Mouse (Mus musculus): ENCODE measurements around the gene Tbccd1.

Gene Tbccd1

DNA sequence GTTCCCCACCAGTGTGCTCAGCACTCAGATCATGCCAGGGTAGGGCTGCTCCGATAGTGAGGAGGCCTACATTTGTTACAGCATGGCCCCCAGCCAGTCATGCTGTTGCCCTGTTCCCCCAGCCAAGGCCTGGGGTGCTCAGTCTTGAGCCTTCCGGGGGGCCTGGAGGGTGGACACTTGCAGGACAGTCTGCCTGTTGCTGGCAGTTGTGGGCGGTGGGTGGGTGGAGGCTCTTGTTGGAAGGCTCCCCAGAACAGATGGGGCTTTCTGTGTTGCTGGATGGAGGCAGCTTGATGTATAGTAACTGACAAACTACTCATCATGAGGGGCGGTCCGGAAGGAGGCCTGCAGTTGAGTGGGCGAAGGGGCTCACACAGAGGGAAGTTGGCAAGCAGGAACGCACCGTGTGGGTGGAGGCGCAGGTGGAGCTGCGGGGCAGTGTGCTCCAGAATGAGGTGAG is 67.5 kb downstream of the Tbccd1 start:
- in situ Hi-C loops (cut with MboI, MseI): loop anchor here (5.0 kb wide), 1 partner anchor 478 kb away; no protein-coding TSS in a partner anchor

DNA sequence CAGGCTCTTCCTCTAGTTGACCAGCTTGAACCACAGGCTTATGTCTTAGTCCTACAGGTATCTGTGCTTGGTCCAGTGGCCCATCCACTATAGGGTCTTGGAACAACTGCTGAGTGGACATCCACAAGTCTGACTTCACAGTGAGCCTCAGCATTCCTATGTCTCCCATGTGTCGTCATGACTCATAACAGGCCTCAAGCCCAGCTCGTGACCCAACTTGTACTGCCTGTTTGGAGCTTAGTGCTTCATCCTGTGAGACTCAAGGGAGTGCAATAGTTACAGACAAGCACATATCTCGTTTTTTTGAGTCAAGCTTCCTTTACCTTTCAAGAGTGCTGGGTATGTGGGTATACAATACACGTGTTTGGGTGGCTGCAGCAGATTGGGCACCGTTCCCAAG is 74.8 kb downstream of the Tbccd1 start:
- in situ Hi-C loops (cut with MboI, MseI): no loop called here

DNA sequence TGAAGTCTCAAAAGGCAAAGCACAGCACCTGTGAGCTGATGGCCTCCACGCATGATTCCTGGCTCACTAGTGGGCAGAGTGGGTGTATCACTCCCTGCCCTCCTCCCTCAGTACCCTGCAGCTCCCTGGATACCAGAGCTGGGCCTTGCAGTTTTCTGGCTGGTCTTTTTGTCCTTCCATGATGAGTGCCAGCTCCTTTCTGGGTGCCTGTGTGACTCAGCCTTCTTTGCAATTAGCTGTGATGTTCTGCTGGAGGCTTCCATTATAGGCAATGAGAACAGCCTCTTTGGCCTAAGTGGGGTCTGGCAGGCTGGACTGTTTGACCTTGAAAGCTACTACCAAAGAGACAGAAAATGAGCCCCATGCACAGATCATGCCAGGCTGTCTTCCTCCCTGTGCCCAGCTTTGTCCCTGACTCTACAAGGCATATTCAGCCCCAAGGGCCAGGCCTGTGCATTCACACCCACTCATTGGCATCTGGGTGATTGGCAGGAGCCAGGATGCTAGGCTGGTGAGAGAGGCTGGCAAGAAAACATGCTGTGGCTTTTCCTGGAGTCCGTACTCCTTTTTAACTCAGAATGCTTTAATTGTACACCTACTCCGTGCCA is 78.1 kb downstream of the Tbccd1 start:
- in situ Hi-C loops (cut with MboI, MseI): loop anchor here (10.0 kb wide), 1 partner anchor 1475 kb away; no protein-coding TSS in a partner anchor

DNA sequence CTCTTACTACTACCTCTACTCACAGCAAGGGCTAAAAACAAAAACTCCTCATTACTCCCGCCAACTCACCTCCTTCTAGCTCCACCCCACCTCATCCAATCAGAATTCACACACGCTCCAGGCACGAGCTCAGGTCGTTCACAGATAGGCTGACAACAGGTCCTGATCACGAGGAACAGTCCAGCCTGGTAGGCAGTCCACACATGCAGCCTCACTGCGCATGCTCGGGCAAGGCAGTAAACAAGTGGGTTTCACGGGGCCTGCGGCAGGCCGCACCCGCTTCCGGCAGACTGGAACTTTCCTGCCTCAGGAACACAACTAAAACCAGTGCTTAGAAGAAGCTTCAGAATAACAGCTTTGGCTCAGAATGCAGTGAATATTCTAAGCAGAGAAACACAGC is 79.2 kb downstream of the Tbccd1 start:
- in situ Hi-C loops (cut with MboI, MseI): loop anchor here (10.0 kb wide), 1 partner anchor 1477 kb away; no protein-coding TSS in a partner anchor

DNA sequence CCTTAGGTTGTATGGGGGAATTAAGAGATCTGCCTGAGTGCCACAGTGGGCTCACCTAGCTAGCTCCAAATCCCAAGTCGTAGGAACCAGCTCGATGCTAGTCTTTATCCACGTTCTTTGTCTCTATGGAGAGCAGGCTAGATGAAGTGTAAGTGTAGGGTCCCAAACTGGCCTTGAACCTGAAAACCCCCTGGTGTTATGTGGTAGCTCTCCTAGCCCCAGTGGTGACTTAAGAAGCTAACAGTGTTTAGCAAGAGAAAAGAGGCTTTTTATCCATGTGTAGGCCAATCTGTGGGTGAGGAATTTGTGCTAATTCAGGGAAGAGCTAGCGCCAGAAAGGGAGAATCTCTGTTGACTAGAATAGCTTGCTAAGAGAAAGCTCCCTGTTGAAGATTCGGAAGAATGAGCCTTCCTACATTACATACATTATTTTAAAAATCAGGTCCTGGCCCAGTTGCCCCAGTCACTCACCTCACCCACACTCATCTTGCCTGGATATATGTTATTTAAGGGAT is 81.9 kb downstream of the Tbccd1 start:
- in situ Hi-C loops (cut with MboI, MseI): loop anchor here (10.0 kb wide), 1 partner anchor 1479 kb away; no protein-coding TSS in a partner anchor

DNA sequence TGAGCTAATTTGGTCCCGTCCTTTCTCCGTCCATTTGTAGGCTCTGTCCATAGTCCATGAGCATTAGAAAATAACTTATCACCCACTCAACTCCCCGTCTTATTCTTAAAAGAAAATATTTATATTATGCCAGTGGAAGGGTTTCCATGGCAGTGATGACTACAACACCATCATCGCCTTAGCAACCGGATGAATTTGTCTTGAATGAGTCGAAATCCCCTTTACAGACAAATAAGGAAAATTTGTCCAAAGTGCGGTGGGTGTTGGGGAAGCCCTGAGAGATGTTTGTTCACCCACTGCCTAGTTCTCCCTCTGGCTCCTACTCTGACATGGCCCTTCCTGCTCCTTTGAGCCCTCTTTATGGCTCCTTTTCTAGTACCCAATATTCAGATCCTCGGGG is 88.8 kb downstream of the Tbccd1 start:
- in situ Hi-C loops (cut with MboI, MseI): no loop called here

DNA sequence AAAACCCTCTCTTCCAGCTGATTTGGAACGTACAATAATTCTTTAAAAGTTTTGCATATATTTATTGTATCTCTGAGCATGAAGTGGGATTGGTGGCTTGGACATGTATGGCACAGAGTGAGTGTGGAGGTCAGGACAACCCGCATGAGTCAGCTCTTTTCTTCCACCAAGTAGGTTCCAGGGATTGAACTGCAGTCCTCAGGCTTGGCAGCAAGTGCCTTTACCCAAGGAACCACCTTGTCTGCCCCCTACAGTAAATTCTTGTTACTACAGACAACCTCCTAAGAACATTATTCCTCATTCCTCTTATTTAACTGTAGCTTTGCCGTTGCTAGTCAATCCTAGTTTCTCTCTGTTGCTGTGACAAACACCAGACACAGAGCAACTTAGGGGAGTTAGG is 90.1 kb downstream of the Tbccd1 start:
- in situ Hi-C loops (cut with MboI, MseI): no loop called here

DNA sequence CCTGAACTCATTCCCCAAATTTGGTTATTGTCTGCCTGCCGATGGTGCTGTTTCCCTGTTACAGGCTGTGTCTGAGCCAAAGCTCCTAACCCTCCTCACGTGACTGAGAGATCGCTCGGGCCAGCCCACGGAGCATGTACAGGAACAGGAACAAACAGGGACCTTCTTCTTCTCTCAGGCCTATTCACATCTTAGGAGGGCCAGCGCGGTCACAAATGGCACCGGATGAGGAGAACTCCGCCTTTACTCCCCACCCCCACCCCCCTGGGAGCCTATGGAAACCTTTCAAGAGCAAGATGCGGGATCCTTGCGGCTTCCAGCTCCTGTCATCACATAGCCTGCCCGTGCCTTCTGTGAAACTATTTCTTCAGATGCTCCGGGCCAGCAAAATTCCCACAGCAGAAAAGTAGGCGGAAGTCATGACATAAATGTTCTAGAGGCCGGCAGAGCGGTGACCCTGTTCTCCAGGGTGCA is 90.7 kb downstream of the Tbccd1 start:
- in situ Hi-C loops (cut with MboI, MseI): no loop called here

DNA sequence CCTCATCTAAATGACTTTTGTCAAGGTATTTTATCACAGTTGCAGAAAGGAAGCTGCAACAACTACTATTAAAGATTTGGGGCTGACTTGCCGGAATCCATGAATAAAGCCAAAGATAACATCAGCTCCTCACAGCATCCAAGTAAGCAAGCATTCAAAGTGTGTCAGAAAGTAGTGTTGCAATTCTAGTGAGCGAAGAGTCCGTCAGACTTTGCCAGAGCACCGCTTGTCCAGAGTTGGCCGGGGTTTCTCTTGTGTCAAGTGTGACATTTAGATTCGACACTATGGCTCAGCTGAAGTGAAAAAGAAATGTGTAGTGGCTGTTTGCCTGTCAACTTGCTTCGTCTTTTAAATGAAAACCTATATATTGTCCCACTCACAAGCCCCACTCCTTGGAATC is 91.9 kb downstream of the Tbccd1 start:
- in situ Hi-C loops (cut with MboI, MseI): no loop called here

Measured in regulatory T cell (primary cell).